Mouse (Mus musculus) embryonic facial prominence, embryonic 10.5 days (tissue): ENCODE data around the gene Auts2. TPM values are rescaled to one million over a fixed set of nuclear protein-coding genes. Genes with fewer than 3 reads are reported as not detected.

Experiments
- DNase-seq: peaks from one replicate; pipeline ENCODE4 v3.0.0-alpha.2; 2017; ENCODE audit warnings: low spot score
- H3K27ac ChIP-seq: fragments of 300-500 bp; sonication (generic); replicated peaks from 2 replicates; pipeline ENCODE4 v1.5.1; 2016; ENCODE audit warnings: mild to moderate bottlenecking
- H3K27me3 ChIP-seq: fragments of 300-500 bp; sonication (generic); replicated peaks from 2 replicates; pipeline ENCODE4 v1.6.1; 2016; ENCODE audit warnings: low read depth, mild to moderate bottlenecking; ENCODE audit not compliant: poor library complexity, severe bottlenecking
- H3K36me3 ChIP-seq: fragments of 300-500 bp; sonication (generic); replicated peaks from 2 replicates; pipeline ENCODE4 v1.6.1; 2016; ENCODE audit warnings: mild to moderate bottlenecking, moderate library complexity
- H3K4me1 ChIP-seq: fragments of 300-500 bp; sonication (generic); 2 replicates; pipeline ENCODE4 v1.6.1; 2016
- H3K4me3 ChIP-seq: fragments of 300-500 bp; sonication (generic); 2 replicates; pipeline ENCODE4 v1.5.1; 2016; ENCODE audit warnings: mild to moderate bottlenecking, moderate library complexity
- H3K9me3 ChIP-seq: fragments of 300-500 bp; sonication (generic); 2 replicates; pipeline ENCODE4 v1.6.1; 2016; ENCODE audit warnings: mild to moderate bottlenecking
- WGBS: fragments of 180-500 bp; shearing (Covaris S2); methylation state at CpG from one replicate; pipeline ENCODE4 v1.1.7; 2016; 5-methylcytosine and 5-hydroxymethylcytosine counted together
- polyA plus RNA-seq: library from polyadenylated mRNA; unstranded; fragments of >200 nt; fragmentation: Nextera tagmentation; extraction: Ambion mirVana; gene quantifications from 2 replicates; pipeline ENCODE4 v1.2.1, GENCODE M21; 2016

Auts2 gene
- polyA plus RNA-seq, 1 experiment from 2014 or later = 50.0 TPM

DNA sequence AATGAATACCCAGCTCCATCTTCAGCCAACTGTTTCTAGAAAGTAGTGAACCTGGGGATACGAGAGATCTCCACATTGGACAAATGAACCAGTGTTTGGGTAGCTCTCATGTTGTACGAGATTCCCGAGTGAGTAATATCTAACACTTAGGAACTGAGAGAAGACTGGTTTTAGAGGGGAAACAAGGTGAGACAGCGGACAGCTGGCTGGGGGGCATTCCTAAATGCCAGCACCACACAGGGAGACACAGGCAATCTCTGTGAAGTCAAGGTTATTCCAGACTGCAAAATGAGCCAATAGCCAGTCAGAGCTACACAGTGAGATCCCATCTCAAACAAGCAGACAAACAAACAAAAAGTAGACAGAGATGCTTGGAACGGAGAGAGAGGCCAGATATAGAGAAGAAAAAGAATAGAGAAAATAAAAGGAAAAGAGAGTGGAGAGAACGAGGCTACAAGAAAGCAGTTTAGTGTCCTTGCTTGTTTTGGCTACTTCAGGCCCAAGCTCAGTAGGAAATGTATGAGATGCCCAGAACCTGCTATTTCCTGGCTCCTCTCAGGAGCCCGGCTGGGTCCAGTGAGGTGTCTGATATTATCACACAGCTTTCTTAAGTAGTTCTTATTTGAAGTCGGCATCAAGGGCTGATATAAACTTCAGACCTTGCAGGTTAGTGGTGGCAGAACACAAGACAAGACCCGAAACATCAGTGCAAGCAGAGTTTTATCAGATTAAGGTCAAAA, 224.9 kb downstream of the Auts2 start:
- no peaks in the 10 kb centered on the region for H3K36me3 ChIP-seq
- no peak for DNase-seq
- H3K27me3 ChIP-seq = no peaks in the 10 kb centered on the region
- H3K27ac ChIP-seq = no peak overlapping the region; the same call in 1 of the 2 replicates
- H3K4me1 ChIP-seq = peaks cover 29% of the 10 kb centered on the region
- no peaks in the 10 kb centered on the region for H3K9me3 ChIP-seq
- 84% methylated on average over 9 of the region's 9 CpGs for WGBS
- H3K4me3 ChIP-seq = no peak overlapping the region

DNA sequence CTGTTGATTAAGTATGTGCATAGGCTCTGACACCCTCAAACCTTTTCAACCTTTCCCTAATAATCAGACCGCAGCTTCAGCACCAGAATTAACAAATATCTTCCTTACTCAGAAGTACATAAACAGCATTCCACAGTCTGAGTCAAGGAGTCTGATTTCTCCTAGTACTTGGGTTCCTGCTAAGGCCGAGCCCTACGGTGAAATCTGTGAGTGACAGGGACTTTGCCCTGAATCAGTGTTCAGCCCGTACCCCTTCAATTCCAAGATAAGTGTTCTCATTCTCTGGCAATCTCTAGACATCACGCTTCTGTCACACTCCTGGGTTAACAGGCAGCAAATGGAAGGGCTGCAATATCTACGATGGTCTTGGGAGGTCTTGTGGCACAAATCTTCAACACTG, 226.2 kb downstream of the Auts2 start:
- no peak overlapping the region for H3K4me3 ChIP-seq
- H3K27ac ChIP-seq = no peak overlapping the region
- peaks cover 24% of the 10 kb centered on the region for H3K4me1 ChIP-seq
- no peaks in the 10 kb centered on the region for H3K27me3 ChIP-seq
- no peak for DNase-seq
- 49% methylated on average over 6 of the region's 6 CpGs for WGBS
- no peaks in the 10 kb centered on the region for H3K9me3 ChIP-seq
- no peaks in the 10 kb centered on the region for H3K36me3 ChIP-seq

DNA sequence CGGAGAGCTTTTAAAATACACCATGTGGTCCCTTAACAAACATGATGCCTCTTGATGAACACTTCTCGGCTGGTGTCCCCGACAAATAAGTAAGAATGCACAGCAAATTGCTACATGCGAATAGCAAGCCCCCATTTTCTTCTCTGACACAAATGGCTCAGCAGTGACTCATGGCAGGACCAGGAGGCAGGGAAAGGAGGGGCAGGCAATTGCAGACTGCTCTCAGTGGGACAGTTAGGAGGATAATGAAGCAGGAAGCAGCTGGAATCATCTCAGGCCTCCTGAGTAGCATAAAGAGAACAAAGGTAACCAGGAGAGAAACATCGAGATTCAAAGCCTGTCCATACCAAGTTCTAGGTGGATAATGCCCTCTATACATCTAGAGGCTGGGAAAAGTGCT, 228.8 kb downstream of the Auts2 start:
- 0 out of 2 replicates have a peak overlapping the region, but pooled peaks have one; percentile 30 for H3K27ac ChIP-seq

DNA sequence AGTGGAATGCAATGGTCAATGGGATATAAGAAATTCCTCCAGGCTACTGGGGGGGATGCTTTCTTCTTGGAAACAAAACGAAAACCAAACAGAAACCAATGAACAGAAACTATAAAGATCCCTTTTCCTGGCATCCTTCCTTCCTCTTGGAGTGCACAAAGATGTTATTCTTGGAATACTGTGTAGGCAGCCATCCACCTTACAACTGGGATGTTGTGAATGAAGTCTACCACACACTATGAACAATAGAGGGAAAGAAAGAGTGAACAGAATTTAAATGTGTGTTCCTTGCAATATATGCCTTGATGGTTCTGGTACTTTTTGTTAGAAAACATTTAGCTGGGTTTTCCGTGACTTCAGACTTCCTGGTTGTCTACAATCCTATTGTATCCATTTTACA, 236.1 kb downstream of the Auts2 start:
- 84% methylated on average over 2 of the region's 2 CpGs for WGBS

More for the DNA sequence above, 228.8 kb downstream of the Auts2 start:
- H3K9me3 ChIP-seq = no peaks in the 10 kb centered on the region
- 81% methylated on average over 5 of the region's 5 CpGs for WGBS
- no peak for DNase-seq
- H3K4me3 ChIP-seq = no peak overlapping the region
- H3K27me3 ChIP-seq = no peaks in the 10 kb centered on the region
- peaks cover 24% of the 10 kb centered on the region for H3K4me1 ChIP-seq
- H3K36me3 ChIP-seq = no peaks in the 10 kb centered on the region

DNA sequence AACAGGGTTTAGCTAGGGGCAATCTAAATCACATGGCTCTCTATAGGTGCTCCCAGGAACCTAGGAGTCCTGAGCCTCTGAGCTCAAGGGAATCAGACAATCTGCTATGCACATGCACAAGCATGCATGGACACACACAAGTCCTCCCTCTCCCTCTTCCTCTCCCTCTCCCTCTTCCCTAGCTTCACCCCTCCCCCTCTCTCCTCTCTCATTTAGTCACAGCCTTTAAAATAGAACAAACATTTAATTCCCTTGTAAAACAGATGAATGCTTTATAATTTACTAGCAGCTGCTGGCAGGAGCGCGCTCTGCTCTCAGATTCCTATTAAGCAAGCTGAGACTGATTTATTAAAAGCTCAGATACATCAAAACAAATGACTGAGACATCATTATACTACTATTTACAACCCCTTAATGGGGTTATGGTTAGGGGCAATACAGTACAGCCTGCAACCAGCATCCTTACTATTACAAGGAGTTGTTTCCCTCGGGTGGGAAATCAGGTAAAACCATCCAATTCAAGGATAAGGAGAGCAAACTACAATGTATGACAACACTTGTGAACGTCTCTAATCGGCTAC, 237.7 kb downstream of the Auts2 start:
- WGBS = 88% methylated on average over 5 of the region's 5 CpGs
- no peak overlapping the region for H3K27ac ChIP-seq
- no peaks in the 10 kb centered on the region for H3K9me3 ChIP-seq
- no peak for DNase-seq
- peaks cover 28% of the 10 kb centered on the region for H3K4me1 ChIP-seq
- H3K36me3 ChIP-seq = no peaks in the 10 kb centered on the region
- no peak overlapping the region for H3K4me3 ChIP-seq
- no peaks in the 10 kb centered on the region for H3K27me3 ChIP-seq

More for the DNA sequence above, 236.1 kb downstream of the Auts2 start:
- Histone ChIP-seq H3K27ac (no peak overlapping the region), H3K27me3 (no peaks in the 10 kb centered on the region), H3K4me3 (no peak overlapping the region), H3K4me1 (peaks cover 22% of the 10 kb centered on the region), H3K9me3 (no peaks in the 10 kb centered on the region), H3K36me3 (no peaks in the 10 kb centered on the region)
- no peak for DNase-seq

DNA sequence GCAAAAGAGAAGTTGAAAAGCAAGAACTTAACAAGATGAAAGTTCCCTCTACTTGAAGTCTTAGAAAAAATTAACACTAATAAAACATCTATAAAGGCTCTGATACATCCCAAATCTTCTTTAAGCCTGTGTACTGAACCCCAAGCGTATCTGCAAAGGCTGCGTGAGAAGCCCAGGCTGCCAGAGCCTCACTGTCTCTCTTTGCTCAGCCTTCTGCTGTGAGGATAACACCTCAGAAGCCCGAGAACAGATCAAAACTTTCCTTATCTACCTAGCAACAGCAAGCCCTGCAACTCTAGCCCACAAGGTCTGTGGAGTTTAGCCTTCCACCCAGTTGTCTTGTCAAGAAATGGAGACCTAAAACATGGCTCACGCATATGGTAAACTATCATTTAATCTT, 240.4 kb downstream of the Auts2 start:
- 91% methylated on average over 4 of the region's 4 CpGs for WGBS
- Histone ChIP-seq H3K36me3 (no peaks in the 10 kb centered on the region), H3K27ac (no peak overlapping the region), H3K9me3 (no peaks in the 10 kb centered on the region), H3K27me3 (no peaks in the 10 kb centered on the region), H3K4me1 (peaks cover 43% of the 10 kb centered on the region), H3K4me3 (no peak overlapping the region)
- no peak for DNase-seq

DNA sequence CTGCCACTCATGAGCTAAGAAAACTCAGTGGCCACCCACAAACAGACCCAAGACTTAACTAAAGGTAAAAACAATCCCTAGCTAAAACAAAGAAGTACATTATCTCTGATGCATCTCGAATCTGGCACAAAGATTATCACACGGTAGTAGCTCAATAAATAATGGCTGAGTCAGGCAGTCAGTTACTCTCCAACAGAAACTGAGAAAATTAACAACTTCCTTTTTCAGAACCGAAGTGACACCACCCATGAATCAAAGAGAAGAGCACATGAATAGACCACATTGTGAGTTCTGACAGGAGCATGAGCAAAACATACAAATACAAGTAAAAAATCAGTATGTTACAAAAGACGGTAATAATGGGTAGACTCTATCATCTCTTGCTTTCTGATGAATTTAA, 242.3 kb downstream of the Auts2 start:
- H3K4me3 ChIP-seq = no peak overlapping the region
- no peaks in the 10 kb centered on the region for H3K36me3 ChIP-seq
- peaks cover 43% of the 10 kb centered on the region for H3K4me1 ChIP-seq
- 69% methylated on average over 4 of the region's 4 CpGs for WGBS
- H3K9me3 ChIP-seq = no peaks in the 10 kb centered on the region
- no peak overlapping the region for H3K27ac ChIP-seq
- H3K27me3 ChIP-seq = no peaks in the 10 kb centered on the region
- DNase-seq = no peak

DNA sequence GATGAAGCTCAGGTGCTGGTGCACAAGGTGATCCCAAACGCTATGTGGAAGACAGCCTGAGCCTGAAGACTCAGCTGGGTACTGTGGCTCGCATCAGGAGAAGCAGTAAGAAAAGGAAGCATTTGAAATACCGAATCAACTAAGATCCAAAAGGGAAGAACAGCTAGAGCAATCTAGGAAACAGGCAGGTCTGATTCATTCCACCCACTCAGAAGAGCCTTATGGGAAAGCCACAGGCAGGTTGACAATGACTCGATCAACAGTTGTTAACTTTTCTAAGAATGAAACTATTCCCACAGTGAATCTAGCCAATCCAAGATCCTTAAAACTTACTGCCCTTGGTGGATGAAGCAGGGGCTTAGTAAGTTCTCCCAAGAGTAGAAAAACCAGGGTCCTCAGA, 243.4 kb downstream of the Auts2 start:
- Histone ChIP-seq H3K36me3 (no peaks in the 10 kb centered on the region), H3K4me1 (peaks cover 43% of the 10 kb centered on the region), H3K27ac (no peak overlapping the region), H3K27me3 (no peaks in the 10 kb centered on the region), H3K4me3 (no peak overlapping the region), H3K9me3 (no peaks in the 10 kb centered on the region)
- no peak for DNase-seq
- 79% methylated on average over 4 of the region's 4 CpGs for WGBS

DNA sequence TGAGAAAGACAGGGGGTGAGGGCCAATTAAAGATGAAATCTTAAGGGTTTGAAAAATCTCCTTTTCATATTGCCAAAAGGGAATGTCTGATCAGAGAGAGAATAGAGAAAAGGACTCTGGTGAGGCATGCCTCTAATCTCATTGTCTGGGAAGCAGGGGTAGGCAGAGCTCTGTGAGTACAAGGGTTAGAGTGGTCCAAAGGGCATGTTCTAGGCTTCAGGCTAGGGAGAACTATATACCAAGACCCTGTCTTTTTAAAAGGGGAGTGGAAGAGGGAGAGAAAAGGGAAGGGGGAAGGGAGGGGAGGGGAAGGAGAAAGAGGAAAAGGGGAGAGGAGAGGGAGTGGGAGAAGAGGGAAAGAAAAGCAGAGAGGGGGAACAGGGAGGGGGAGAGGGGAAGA, 244.1 kb downstream of the Auts2 start:
- Histone ChIP-seq H3K27me3 (no peaks in the 10 kb centered on the region), H3K9me3 (no peaks in the 10 kb centered on the region), H3K4me3 (no peak overlapping the region), H3K27ac (no peak overlapping the region), H3K4me1 (peaks cover 42% of the 10 kb centered on the region), H3K36me3 (no peaks in the 10 kb centered on the region)
- no peak for DNase-seq

DNA sequence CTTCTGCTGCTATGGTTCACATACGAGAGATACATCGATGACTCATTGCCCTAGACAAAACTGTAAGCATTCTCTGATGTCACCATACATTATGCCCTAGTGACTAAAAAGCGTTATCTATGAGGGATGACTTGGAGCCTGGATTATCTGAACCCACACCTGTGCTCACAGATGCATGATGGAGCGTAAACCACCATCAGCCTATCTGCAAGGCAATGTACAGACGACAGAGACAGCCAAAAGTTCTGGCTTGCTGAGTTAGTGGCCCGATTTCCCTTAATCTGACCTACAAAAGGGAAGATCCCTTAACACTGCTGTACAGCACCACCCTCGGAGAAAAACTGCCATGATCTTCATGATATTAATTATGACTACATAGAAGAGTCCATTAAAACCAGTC, 245.8 kb downstream of the Auts2 start:
- Histone ChIP-seq H3K4me3 (no peak overlapping the region), H3K4me1 (peaks cover 46% of the 10 kb centered on the region), H3K36me3 (no peaks in the 10 kb centered on the region), H3K9me3 (no peaks in the 10 kb centered on the region), H3K27me3 (no peaks in the 10 kb centered on the region), H3K27ac (no peak overlapping the region)
- DNase-seq = no peak
- WGBS = 92% methylated on average over 7 of the region's 7 CpGs

DNA sequence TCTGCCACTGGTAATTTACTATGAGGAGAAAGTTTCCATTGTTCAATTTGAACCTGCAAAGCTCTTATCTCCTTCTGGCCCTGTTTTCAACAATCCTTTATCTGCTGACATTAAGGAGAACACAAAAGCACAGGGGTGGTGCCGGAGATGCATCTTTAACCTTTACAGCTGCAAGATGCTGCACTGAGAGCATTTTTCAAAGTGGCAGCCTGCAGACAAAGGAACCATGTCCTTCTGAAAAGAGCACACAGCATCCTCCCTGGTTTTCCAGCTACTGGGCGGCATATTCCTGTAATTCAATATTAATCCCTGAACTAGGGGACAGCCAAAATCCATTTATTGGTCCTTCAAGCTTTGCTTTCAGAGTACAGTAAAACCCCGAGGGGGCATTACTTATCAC, 248.7 kb downstream of the Auts2 start:
- Histone ChIP-seq H3K4me3 (no peak overlapping the region), H3K27me3 (no peaks in the 10 kb centered on the region), H3K27ac (no peak overlapping the region), H3K4me1 (peaks cover 56% of the 10 kb centered on the region), H3K36me3 (no peaks in the 10 kb centered on the region), H3K9me3 (no peaks in the 10 kb centered on the region)
- DNase-seq = no peak
- whole genome bisulfite sequencing = 33% methylated on average over 3 of the region's 3 CpGs

DNA sequence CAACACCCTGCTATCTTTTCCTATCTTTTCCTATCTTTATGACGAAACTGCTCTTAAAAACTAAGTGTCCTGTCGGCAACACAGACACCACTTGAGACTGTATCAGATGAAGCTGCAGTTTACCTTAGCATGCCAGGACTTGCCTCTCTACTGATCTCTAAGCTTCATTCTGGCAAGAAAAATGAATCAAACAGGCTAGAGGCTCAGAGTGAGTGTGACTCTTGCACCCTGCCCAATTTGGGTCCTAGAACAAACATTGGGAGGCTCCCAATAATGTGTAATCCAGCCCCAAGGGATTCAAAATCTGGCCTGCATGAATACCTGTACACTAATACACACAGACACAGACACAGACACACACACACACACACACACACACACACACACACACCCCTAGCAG, 250.2 kb downstream of the Auts2 start:
- Histone ChIP-seq H3K9me3 (no peaks in the 10 kb centered on the region), H3K27ac (no peak overlapping the region), H3K4me1 (peaks cover 49% of the 10 kb centered on the region), H3K36me3 (no peaks in the 10 kb centered on the region), H3K27me3 (no peaks in the 10 kb centered on the region), H3K4me3 (no peak overlapping the region)
- WGBS = 82% methylated on average over 2 of the region's 2 CpGs
- no peak for DNase-seq
